Mouse (Mus musculus) midbrain, embryonic 12.5 days (tissue): ENCODE results near the gene Cdk4. TPM values are rescaled to one million over a fixed set of nuclear protein-coding genes. Genes with fewer than 3 reads are reported as not detected.

Source experiments
- ATAC-seq: fragments of 200-750 bp; cut with Nextera tagmentation; 2 replicates; pipeline ENCODE4 v1.8.0; 2017; ENCODE audit warnings: low read depth, moderate TSS enrichment, moderate library complexity; ENCODE audit not compliant: low FRiP score
- H3K27ac ChIP-seq: fragments of 300-500 bp; sonication (generic); replicated peaks from 2 replicates; pipeline ENCODE4 v1.5.1; 2016; ENCODE audit warnings: mild to moderate bottlenecking
- H3K27me3 ChIP-seq: fragments of 300-500 bp; sonication (generic); 2 replicates; pipeline ENCODE4 v1.6.1; 2016; ENCODE audit warnings: mild to moderate bottlenecking
- H3K36me3 ChIP-seq: fragments of 300-500 bp; sonication (generic); 2 replicates; pipeline ENCODE4 v1.6.1; 2016
- H3K4me1 ChIP-seq: fragments of 300-500 bp; sonication (generic); 2 replicates; pipeline ENCODE4 v1.6.1; 2016
- H3K4me2 ChIP-seq: fragments of 300-500 bp; sonication (generic); replicated peaks from 2 replicates; pipeline ENCODE4 v1.6.1; 2016; ENCODE audit warnings: mild to moderate bottlenecking, moderate library complexity
- H3K4me3 ChIP-seq: fragments of 300-500 bp; sonication (generic); 2 replicates; pipeline ENCODE4 v1.5.1; 2016; ENCODE audit warnings: mild to moderate bottlenecking
- H3K9ac ChIP-seq: fragments of 300-500 bp; sonication (generic); replicated peaks from 2 replicates; pipeline ENCODE4 v1.6.1; 2016; ENCODE audit warnings: mild to moderate bottlenecking, moderate library complexity
- H3K9me3 ChIP-seq: fragments of 300-500 bp; sonication (generic); 2 replicates; pipeline ENCODE4 v1.6.1; 2016; ENCODE audit warnings: mild to moderate bottlenecking
- WGBS: fragments of 180-500 bp; shearing (Covaris S2); methylation state at CpG from one replicate; pipeline ENCODE4 v1.1.7; 2016; 5-methylcytosine and 5-hydroxymethylcytosine counted together
- polyA plus RNA-seq: library from polyadenylated mRNA; unstranded; fragments of >200 nt; fragmentation: Nextera tagmentation; extraction: Ambion mirVana; gene quantifications from 2 replicates; pipeline ENCODE4 v1.2.1, GENCODE M21; 2016

The Cdk4 gene
- 2,032 and 2,136 TPM in 2 replicates for polyA plus RNA-seq

GRCm38 (mm10) chr10:127063239-127063872, at the start of gene Cdk4:
Gene Cdk4 (plus strand): TSS chr10:127063534.
- H3K9ac ChIP-seq, result peak within 1 kb of the TSS; percentile 98
- peaks cover 5% of the 10 kb centered on the region; the same call in 1 of the 2 replicates for H3K27me3 ChIP-seq
- H3K27ac ChIP-seq, result peak within 1 kb of the TSS; percentile 88
- H3K9me3 ChIP-seq, result no peaks in the 10 kb centered on the region
- peak; percentile 90 for ATAC-seq
- H3K4me3 ChIP-seq, result peak within 1 kb of the TSS; percentile 92
- H3K4me2 ChIP-seq, result peak within 1 kb of the TSS; percentile 75
- H3K4me1 ChIP-seq, result peaks cover 51% of the 10 kb centered on the region
- under 1% methylated on average over 46 of the region's 46 CpGs for WGBS
- peaks cover 38% of the 10 kb centered on the region for H3K36me3 ChIP-seq

- 65% methylated on average over 5 of the region's 5 CpGs for WGBS
- Histone ChIP-seq H3K4me1 (0 out of 2 replicates have a peak, but pooled peaks cover 5% of the 10 kb centered on the region), H3K9me3 (no peaks in the 10 kb centered on the region), H3K27me3 (peaks cover 6% of the 10 kb centered on the region; the same call in 1 of the 2 replicates), H3K9ac (no peak overlapping the region), H3K4me2 (no peak overlapping the region), H3K27ac (no peak overlapping the region), H3K4me3 (no peak overlapping the region), H3K36me3 (no peaks in the 10 kb centered on the region)
- ATAC-seq, result no peak
Observed at GRCm38 (mm10) chr10:127016488-127016887, 46.8 kb upstream of the Cdk4 start.

- no peak overlapping the region for H3K4me2 ChIP-seq
- no peak overlapping the region for H3K27ac ChIP-seq
- 0 out of 2 replicates have a peak, but pooled peaks cover 5% of the 10 kb centered on the region for H3K36me3 ChIP-seq
- no peak overlapping the region for H3K4me3 ChIP-seq
- H3K27me3 ChIP-seq, result peaks cover 6% of the 10 kb centered on the region; the same call in 1 of the 2 replicates
- 9% methylated on average over 2 of the region's 2 CpGs for WGBS
- H3K9me3 ChIP-seq, result no peaks in the 10 kb centered on the region
- ATAC-seq, result no peak
- no peak overlapping the region for H3K9ac ChIP-seq
- H3K4me1 ChIP-seq, result 0 out of 2 replicates have a peak, but pooled peaks cover 5% of the 10 kb centered on the region
Observed at GRCm38 (mm10) chr10:127017071-127017470, 46.3 kb upstream of the Cdk4 start.

- ATAC-seq, result no peak
- H3K36me3 ChIP-seq, result peaks cover 17% of the 10 kb centered on the region
- H3K27ac ChIP-seq, result no peak overlapping the region
- no peaks in the 10 kb centered on the region for H3K9me3 ChIP-seq
- 0 out of 2 replicates have a peak, but pooled peaks cover 5% of the 10 kb centered on the region for H3K4me1 ChIP-seq
- H3K4me3 ChIP-seq, result no peak overlapping the region
- no peak overlapping the region for H3K9ac ChIP-seq
- peaks cover 6% of the 10 kb centered on the region; the same call in 1 of the 2 replicates for H3K27me3 ChIP-seq
- 81% methylated on average over 16 of the region's 16 CpGs for WGBS
- H3K4me2 ChIP-seq, result no peak overlapping the region
Observed at GRCm38 (mm10) chr10:127018422-127018821, 44.9 kb upstream of the Cdk4 start.

- Histone ChIP-seq H3K4me1 (peaks cover 6% of the 10 kb centered on the region), H3K9ac (peak within 1 kb of the TSS; percentile 89), H3K4me3 (peak within 1 kb of the TSS; percentile 85), H3K4me2 (peak within 1 kb of the TSS; percentile 87), H3K27me3 (no peaks in the 10 kb centered on the region), H3K9me3 (no peaks in the 10 kb centered on the region), H3K27ac (peak within 1 kb of the TSS; percentile 77), H3K36me3 (peaks cover 37% of the 10 kb centered on the region)
- WGBS, result 6% methylated on average over 56 of the region's 56 CpGs
- ATAC-seq, result peak; percentile 91
Observed at GRCm38 (mm10) chr10:127030336-127031296, 32.7 kb upstream of the Cdk4 start, which contains the start of gene Tsfm. Gene Tsfm (minus strand): TSS chr10:127030840.

- ATAC-seq, result no peak
- H3K4me2 ChIP-seq, result no peak overlapping the region
- H3K9ac ChIP-seq, result no peak overlapping the region
- H3K27ac ChIP-seq, result no peak overlapping the region
- peaks cover 10% of the 10 kb centered on the region for H3K36me3 ChIP-seq
- 81% methylated on average over 8 of the region's 8 CpGs for WGBS
- no peaks in the 10 kb centered on the region for H3K9me3 ChIP-seq
- H3K4me1 ChIP-seq, result peaks cover 6% of the 10 kb centered on the region
- H3K27me3 ChIP-seq, result 0 out of 2 replicates have a peak, but pooled peaks cover 2% of the 10 kb centered on the region
- H3K4me3 ChIP-seq, result no peak overlapping the region
Observed at GRCm38 (mm10) chr10:127033301-127033741, 30.0 kb upstream of the Cdk4 start.

- WGBS, result 82% methylated on average over 12 of the region's 12 CpGs
- H3K4me3 ChIP-seq, result no peak overlapping the region
- peaks cover 7% of the 10 kb centered on the region; the same call in 1 of the 2 replicates for H3K4me1 ChIP-seq
- H3K36me3 ChIP-seq, result no peaks in the 10 kb centered on the region
- ATAC-seq, result no peak
- peaks cover 16% of the 10 kb centered on the region for H3K27me3 ChIP-seq
- H3K9me3 ChIP-seq, result no peaks in the 10 kb centered on the region
- no peak overlapping the region for H3K4me2 ChIP-seq
- H3K9ac ChIP-seq, result no peak overlapping the region
- no peak overlapping the region for H3K27ac ChIP-seq
Observed at GRCm38 (mm10) chr10:127036273-127036672, 27.1 kb upstream of the Cdk4 start.

- Histone ChIP-seq H3K36me3 (no peaks in the 10 kb centered on the region), H3K27me3 (peaks cover 16% of the 10 kb centered on the region), H3K4me3 (no peak overlapping the region), H3K4me2 (no peak overlapping the region), H3K4me1 (peaks cover 12% of the 10 kb centered on the region), H3K9me3 (no peaks in the 10 kb centered on the region), H3K9ac (no peak overlapping the region), H3K27ac (no peak overlapping the region)
- 74% methylated on average over 12 of the region's 12 CpGs for WGBS
- no peak for ATAC-seq
Observed at GRCm38 (mm10) chr10:127037641-127038040, 25.7 kb upstream of the Cdk4 start.

- WGBS, result under 1% methylated on average over 20 of the region's 20 CpGs
- Histone ChIP-seq H3K4me2 (peak overlapping the region; percentile 92), H3K4me3 (peak overlapping the region; percentile 74), H3K36me3 (peaks cover 9% of the 10 kb centered on the region; the same call in 1 of the 2 replicates), H3K9ac (peak overlapping the region; percentile 62), H3K27ac (no peak overlapping the region), H3K4me1 (peaks cover 16% of the 10 kb centered on the region), H3K27me3 (peaks cover 16% of the 10 kb centered on the region), H3K9me3 (no peaks in the 10 kb centered on the region)
- no peak for ATAC-seq
Observed at GRCm38 (mm10) chr10:127040569-127041214, 22.6 kb upstream of the Cdk4 start.

GRCm38 (mm10) chr10:127041274-127041766, 22.0 kb upstream of the Cdk4 start, which contains the start of the genes Mettl1 and Eef1akmt3:
Gene Mettl1 (plus strand): TSS chr10:127041414.
Gene Eef1akmt3 (minus strand): TSS chr10:127041513.
- Histone ChIP-seq H3K9ac (peak within 1 kb of the TSS; percentile 62), H3K36me3 (peaks cover 9% of the 10 kb centered on the region; the same call in 1 of the 2 replicates), H3K4me3 (peak within 1 kb of the TSS; percentile 74), H3K4me2 (peak within 1 kb of the TSS; percentile 92), H3K4me1 (peaks cover 16% of the 10 kb centered on the region), H3K27me3 (peaks cover 16% of the 10 kb centered on the region), H3K27ac (no peak within 1 kb of the TSS), H3K9me3 (no peaks in the 10 kb centered on the region)
- WGBS, result 0% methylated on average over 28 of the region's 28 CpGs
- peak; percentile 81; the same call in 1 of the 2 replicates for ATAC-seq

- peak; percentile 88 for ATAC-seq
- Histone ChIP-seq H3K27ac (no peak overlapping the region), H3K36me3 (peaks cover 13% of the 10 kb centered on the region; the same call in 1 of the 2 replicates), H3K4me3 (peak overlapping the region; percentile 74), H3K9me3 (no peaks in the 10 kb centered on the region), H3K27me3 (peaks cover 16% of the 10 kb centered on the region), H3K9ac (peak overlapping the region; percentile 62), H3K4me2 (peak overlapping the region; percentile 92), H3K4me1 (peaks cover 16% of the 10 kb centered on the region)
- WGBS, result 0% methylated on average over 44 of the region's 44 CpGs
Observed at GRCm38 (mm10) chr10:127041774-127042338, 21.5 kb upstream of the Cdk4 start.
